Mouse (Mus musculus): ENCODE measurements around the gene Uvrag. TPM values are rescaled to one million over a fixed set of nuclear protein-coding genes. Genes with fewer than 3 reads are reported as not detected.

Gene Uvrag
- polyA plus RNA-seq, 1 experiment from 2014 or later, result 13.1 TPM

DNA sequence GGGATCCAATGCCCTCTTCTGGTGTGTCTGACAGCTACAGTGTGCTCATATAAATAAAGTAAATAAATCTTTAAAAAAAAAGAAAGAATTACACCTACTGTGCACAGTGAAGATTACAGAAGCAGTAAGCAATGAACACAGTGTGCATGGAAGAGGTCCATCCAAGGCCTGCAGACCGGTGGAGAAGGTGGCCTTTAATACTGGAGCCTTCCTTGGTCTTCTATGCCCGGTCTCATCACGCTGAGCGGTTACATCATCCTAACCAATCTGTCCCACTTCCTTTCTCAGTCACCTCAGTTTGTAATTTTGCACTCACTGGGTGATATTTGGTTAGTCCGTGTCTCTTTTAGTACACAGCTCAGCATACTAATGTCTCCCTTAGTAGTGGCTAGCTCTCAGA is 197.3 kb downstream of the Uvrag start:
- H3K9ac ChIP-seq (ENCODE audit: low read depth, low read length), result no peak overlapping the region
- no peaks in the 10 kb centered on the region for H3K9me3 ChIP-seq (ENCODE audit: control insufficient read depth, low read length)
- no peaks in the 10 kb centered on the region for H3K27me3 ChIP-seq (ENCODE audit: control insufficient read depth, insufficient read depth, low read length)
- H3K4me1 ChIP-seq (replicated peaks; ENCODE audit: control insufficient read depth, insufficient read depth, low read length), result no peaks in the 10 kb centered on the region
- H3K4me3 ChIP-seq (ENCODE audit: low read depth, low read length), result no peak overlapping the region
- no peak for DNase-seq (ENCODE audit: low spot score)
- ATAC-seq (ENCODE audit: low FRiP score), result no peak
- no peak overlapping the region for H3K27ac ChIP-seq (ENCODE audit: low read depth, low read length)
- no peak overlapping the region for H3K4me2 ChIP-seq (replicated peaks; ENCODE audit: low read depth, low read length)
- 96% methylated on average over 5 of the region's 5 CpGs for WGBS
- H3K36me3 ChIP-seq (ENCODE audit: control insufficient read depth, insufficient read depth, low read length), result no peaks in the 10 kb centered on the region

GRCm38 (mm10) chr7:98942746-98943145 is 198.2 kb downstream of the Uvrag start:
- DNase-seq (ENCODE audit: low spot score), result no peak
- WGBS, result 83% methylated on average over 6 of the region's 6 CpGs
- Histone ChIP-seq H3K4me1 (replicated peaks; ENCODE audit: control insufficient read depth, insufficient read depth, low read length) (no peaks in the 10 kb centered on the region), H3K9me3 (ENCODE audit: control insufficient read depth, low read length) (no peaks in the 10 kb centered on the region), H3K9ac (ENCODE audit: low read depth, low read length) (no peak overlapping the region), H3K36me3 (ENCODE audit: control insufficient read depth, insufficient read depth, low read length) (no peaks in the 10 kb centered on the region), H3K27ac (ENCODE audit: low read depth, low read length) (no peak overlapping the region), H3K4me2 (replicated peaks; ENCODE audit: low read depth, low read length) (no peak overlapping the region), H3K4me3 (ENCODE audit: low read depth, low read length) (no peak overlapping the region), H3K27me3 (ENCODE audit: control insufficient read depth, insufficient read depth, low read length) (no peaks in the 10 kb centered on the region)
- ATAC-seq (ENCODE audit: low FRiP score), result no peak

GRCm38 (mm10) chr7:98939194-98939593 is 201.7 kb downstream of the Uvrag start:
- 85% methylated on average over 6 of the region's 6 CpGs for WGBS
- no peak overlapping the region for H3K4me3 ChIP-seq (ENCODE audit: low read depth, low read length)
- H3K27ac ChIP-seq (ENCODE audit: low read depth, low read length), result no peak overlapping the region
- no peaks in the 10 kb centered on the region for H3K9me3 ChIP-seq (ENCODE audit: control insufficient read depth, low read length)
- no peaks in the 10 kb centered on the region for H3K4me1 ChIP-seq (replicated peaks; ENCODE audit: control insufficient read depth, insufficient read depth, low read length)
- ATAC-seq (ENCODE audit: low FRiP score), result no peak
- no peak overlapping the region for H3K9ac ChIP-seq (ENCODE audit: low read depth, low read length)
- H3K36me3 ChIP-seq (ENCODE audit: control insufficient read depth, insufficient read depth, low read length), result no peaks in the 10 kb centered on the region
- no peak for DNase-seq (ENCODE audit: low spot score)
- no peaks in the 10 kb centered on the region for H3K27me3 ChIP-seq (ENCODE audit: control insufficient read depth, insufficient read depth, low read length)
- no peak overlapping the region for H3K4me2 ChIP-seq (replicated peaks; ENCODE audit: low read depth, low read length)

- H3K4me1 ChIP-seq (replicated peaks; ENCODE audit: control insufficient read depth, insufficient read depth, low read length), result no peaks in the 10 kb centered on the region
- no peaks in the 10 kb centered on the region for H3K9me3 ChIP-seq (ENCODE audit: control insufficient read depth, low read length)
- no peaks in the 10 kb centered on the region for H3K36me3 ChIP-seq (ENCODE audit: control insufficient read depth, insufficient read depth, low read length)
- no peak for DNase-seq (ENCODE audit: low spot score)
- H3K27me3 ChIP-seq (ENCODE audit: control insufficient read depth, insufficient read depth, low read length), result no peaks in the 10 kb centered on the region
- H3K27ac ChIP-seq (ENCODE audit: low read depth, low read length), result no peak overlapping the region
- H3K4me2 ChIP-seq (replicated peaks; ENCODE audit: low read depth, low read length), result no peak overlapping the region
- H3K9ac ChIP-seq (ENCODE audit: low read depth, low read length), result no peak overlapping the region
- WGBS, result 91% methylated on average over 7 of the region's 7 CpGs
- no peak overlapping the region for H3K4me3 ChIP-seq (ENCODE audit: low read depth, low read length)
- ATAC-seq (ENCODE audit: low FRiP score), result no peak
These were observed 202.3 kb downstream of the Uvrag start for GRCm38 (mm10) chr7:98938621-98939020.

DNA sequence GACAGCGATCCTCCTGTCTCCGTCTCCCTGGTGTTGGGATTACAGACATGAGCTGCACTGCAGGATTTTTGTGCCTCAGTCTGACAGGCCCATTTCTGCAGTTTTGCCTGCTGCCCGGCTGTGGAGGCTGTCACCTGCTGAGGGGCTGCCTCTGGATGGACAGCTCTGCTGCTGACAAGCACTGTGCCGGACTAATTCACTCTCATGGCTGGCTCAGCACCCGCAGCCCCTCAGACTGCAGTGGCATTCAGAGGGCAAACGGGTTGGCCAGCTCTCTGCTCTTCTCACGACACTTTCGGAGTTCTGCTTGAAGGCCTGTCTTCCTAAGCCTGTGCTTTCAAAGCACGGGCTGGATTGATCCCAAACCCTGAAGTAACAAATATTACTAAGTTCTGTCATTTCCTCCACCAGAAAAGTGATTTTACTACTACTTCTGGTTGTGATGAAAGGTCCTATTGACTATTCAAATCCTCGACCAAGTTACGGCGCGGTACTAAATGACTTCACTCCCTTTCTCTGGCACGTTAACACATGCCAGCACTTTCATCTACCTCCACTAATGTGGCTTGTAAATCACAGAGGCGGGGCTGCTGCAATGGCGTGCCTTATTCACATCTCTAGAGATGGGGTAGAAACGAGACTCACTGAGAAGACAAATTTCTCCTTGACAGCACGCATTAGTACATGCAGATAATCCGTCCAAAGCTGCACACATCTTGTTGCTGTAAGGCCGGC is 203.7 kb downstream of the Uvrag start:
- H3K4me3 ChIP-seq (ENCODE audit: low read depth, low read length), result no peak overlapping the region
- no peaks in the 10 kb centered on the region for H3K4me1 ChIP-seq (replicated peaks; ENCODE audit: control insufficient read depth, insufficient read depth, low read length)
- H3K27me3 ChIP-seq (ENCODE audit: control insufficient read depth, insufficient read depth, low read length), result no peaks in the 10 kb centered on the region
- no peak for ATAC-seq (ENCODE audit: low FRiP score)
- no peaks in the 10 kb centered on the region for H3K9me3 ChIP-seq (ENCODE audit: control insufficient read depth, low read length)
- 72% methylated on average over 20 of the region's 20 CpGs for WGBS
- H3K27ac ChIP-seq (ENCODE audit: low read depth, low read length), result no peak overlapping the region
- DNase-seq (ENCODE audit: low spot score), result no peak
- no peak overlapping the region for H3K4me2 ChIP-seq (replicated peaks; ENCODE audit: low read depth, low read length)
- no peak overlapping the region for H3K9ac ChIP-seq (ENCODE audit: low read depth, low read length)
- no peaks in the 10 kb centered on the region for H3K36me3 ChIP-seq (ENCODE audit: control insufficient read depth, insufficient read depth, low read length)

DNA sequence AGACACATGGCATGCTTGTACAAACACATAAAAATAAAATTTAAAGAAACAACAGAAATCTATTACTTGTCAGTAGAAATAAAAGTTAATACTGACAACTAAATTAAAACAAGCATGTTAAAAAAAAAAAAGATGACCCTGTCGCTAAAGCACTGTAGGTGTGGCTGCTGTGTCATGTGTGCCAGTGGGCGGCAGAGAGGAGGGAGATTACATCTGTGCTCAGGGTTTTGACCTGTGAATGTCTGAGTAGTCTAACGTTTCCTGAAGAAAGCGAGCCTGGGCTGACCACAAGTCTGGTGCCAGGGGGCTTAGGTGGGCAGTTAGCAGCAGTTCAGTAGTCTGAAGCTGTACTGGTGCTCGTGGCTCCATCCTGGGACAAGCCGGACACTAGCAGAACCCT is 205.2 kb downstream of the Uvrag start:
- H3K27me3 ChIP-seq (ENCODE audit: control insufficient read depth, insufficient read depth, low read length), result no peaks in the 10 kb centered on the region
- no peak for DNase-seq (ENCODE audit: low spot score)
- 87% methylated on average over 6 of the region's 6 CpGs for WGBS
- H3K4me1 ChIP-seq (replicated peaks; ENCODE audit: control insufficient read depth, insufficient read depth, low read length), result no peaks in the 10 kb centered on the region
- no peak overlapping the region for H3K27ac ChIP-seq (ENCODE audit: low read depth, low read length)
- no peak for ATAC-seq (ENCODE audit: low FRiP score)
- H3K9ac ChIP-seq (ENCODE audit: low read depth, low read length), result no peak overlapping the region
- H3K4me3 ChIP-seq (ENCODE audit: low read depth, low read length), result no peak overlapping the region
- H3K4me2 ChIP-seq (replicated peaks; ENCODE audit: low read depth, low read length), result no peak overlapping the region
- H3K9me3 ChIP-seq (ENCODE audit: control insufficient read depth, low read length), result no peaks in the 10 kb centered on the region
- H3K36me3 ChIP-seq (ENCODE audit: control insufficient read depth, insufficient read depth, low read length), result no peaks in the 10 kb centered on the region

- H3K9ac ChIP-seq (ENCODE audit: low read depth, low read length), result no peak overlapping the region
- no peaks in the 10 kb centered on the region for H3K4me1 ChIP-seq (replicated peaks; ENCODE audit: control insufficient read depth, insufficient read depth, low read length)
- 87% methylated on average over 10 of the region's 10 CpGs for WGBS
- H3K27me3 ChIP-seq (ENCODE audit: control insufficient read depth, insufficient read depth, low read length), result no peaks in the 10 kb centered on the region
- no peak overlapping the region for H3K4me3 ChIP-seq (ENCODE audit: low read depth, low read length)
- H3K27ac ChIP-seq (ENCODE audit: low read depth, low read length), result no peak overlapping the region
- H3K36me3 ChIP-seq (ENCODE audit: control insufficient read depth, insufficient read depth, low read length), result no peaks in the 10 kb centered on the region
- ATAC-seq (ENCODE audit: low FRiP score) (no peak), DNase-seq (ENCODE audit: low spot score) (no peak)
- no peaks in the 10 kb centered on the region for H3K9me3 ChIP-seq (ENCODE audit: control insufficient read depth, low read length)
- no peak overlapping the region for H3K4me2 ChIP-seq (replicated peaks; ENCODE audit: low read depth, low read length)
These were observed 205.7 kb downstream of the Uvrag start for GRCm38 (mm10) chr7:98935193-98935592.

- H3K27ac ChIP-seq (ENCODE audit: low read depth, low read length), result no peak overlapping the region
- WGBS, result 75% methylated on average over 7 of the region's 7 CpGs
These were observed 212.5 kb downstream of the Uvrag start for GRCm38 (mm10) chr7:98928336-98929025.

More at GRCm38 (mm10) chr7:98928336-98929025, 212.5 kb downstream of the Uvrag start:
- H3K9ac ChIP-seq (ENCODE audit: low read depth, low read length), result no peak overlapping the region
- no peak for DNase-seq (ENCODE audit: low spot score)
- peaks cover 5% of the 10 kb centered on the region for H3K4me1 ChIP-seq (replicated peaks; ENCODE audit: control insufficient read depth, insufficient read depth, low read length)
- no peaks in the 10 kb centered on the region for H3K9me3 ChIP-seq (ENCODE audit: control insufficient read depth, low read length)
- no peaks in the 10 kb centered on the region for H3K27me3 ChIP-seq (ENCODE audit: control insufficient read depth, insufficient read depth, low read length)
- H3K36me3 ChIP-seq (ENCODE audit: control insufficient read depth, insufficient read depth, low read length), result no peaks in the 10 kb centered on the region
- H3K4me3 ChIP-seq (ENCODE audit: low read depth, low read length), result no peak overlapping the region
- no peak for ATAC-seq (ENCODE audit: low FRiP score)
- no peak overlapping the region for H3K4me2 ChIP-seq (replicated peaks; ENCODE audit: low read depth, low read length)

Data from hindbrain, embryonic 11.5 days (tissue).